Mouse (Mus musculus): Measurements from ENCODE around the gene Camsap3. TPM values are rescaled to one million over a fixed set of nuclear protein-coding genes. Genes with fewer than 3 reads are reported as not detected.
A peak's percentile ranks its signal among the peaks of the same experiment; 100 is the strongest.
"Not testable (repeated sequence)": the region's sequence is repeated elsewhere in the genome, so short reads cannot be mapped to it uniquely, and the experiment has no call there.

The Camsap3 gene
- polyA plus RNA-seq, 1 experiment from 2014 or later, result 39.3 TPM

- Histone ChIP-seq H3K9ac (replicated peaks; ENCODE audit: low read depth, low read length) (no peak overlapping the region), H3K27ac (ENCODE audit: low read length) (no peak overlapping the region), H3K36me3 (ENCODE audit: control insufficient read depth, insufficient read depth) (no peaks in the 10 kb centered on the region), H3K4me2 (ENCODE audit: low read length) (no peak overlapping the region), H3K27me3 (replicated peaks; ENCODE audit: control insufficient read depth, insufficient read depth, low read length) (no peaks in the 10 kb centered on the region), H3K4me1 (replicated peaks; ENCODE audit: control insufficient read depth, insufficient read depth, low read length) (0 out of 2 replicates have a peak, but pooled peaks cover 2% of the 10 kb centered on the region), H3K9me3 (ENCODE audit: control insufficient read depth, low read length) (no peaks in the 10 kb centered on the region), H3K4me3 (replicated peaks; ENCODE audit: low read length) (no peak overlapping the region)
- no peak for ATAC-seq
- 86% methylated on average over 5 of the region's 5 CpGs for WGBS
These were observed 17.3 kb upstream of the Camsap3 start for GRCm38 (mm10) chr8:3569784-3570183.

- H3K27ac ChIP-seq (ENCODE audit: low read length), result no peak overlapping the region
- H3K9me3 ChIP-seq (ENCODE audit: control insufficient read depth, low read length), result no peaks in the 10 kb centered on the region
- H3K27me3 ChIP-seq (replicated peaks; ENCODE audit: control insufficient read depth, insufficient read depth, low read length), result no peaks in the 10 kb centered on the region
- H3K36me3 ChIP-seq (ENCODE audit: control insufficient read depth, insufficient read depth), result no peaks in the 10 kb centered on the region
- no peak for ATAC-seq
- WGBS, result 92% methylated on average over 3 of the region's 3 CpGs
- no peak overlapping the region for H3K4me2 ChIP-seq (ENCODE audit: low read length)
- H3K9ac ChIP-seq (replicated peaks; ENCODE audit: low read depth, low read length), result no peak overlapping the region
- H3K4me1 ChIP-seq (replicated peaks; ENCODE audit: control insufficient read depth, insufficient read depth, low read length), result no peaks in the 10 kb centered on the region
- H3K4me3 ChIP-seq (replicated peaks; ENCODE audit: low read length), result no peak overlapping the region
These were observed 12.5 kb upstream of the Camsap3 start for GRCm38 (mm10) chr8:3574546-3574945.

- H3K9ac ChIP-seq (replicated peaks; ENCODE audit: low read depth, low read length), result no peak overlapping the region
- H3K27ac ChIP-seq (ENCODE audit: low read length), result no peak overlapping the region
- H3K4me1 ChIP-seq (replicated peaks; ENCODE audit: control insufficient read depth, insufficient read depth, low read length), result no peaks in the 10 kb centered on the region
- H3K36me3 ChIP-seq (ENCODE audit: control insufficient read depth, insufficient read depth), result no peaks in the 10 kb centered on the region
- no peak overlapping the region for H3K4me3 ChIP-seq (replicated peaks; ENCODE audit: low read length)
- no peak for ATAC-seq
- no peaks in the 10 kb centered on the region for H3K9me3 ChIP-seq (ENCODE audit: control insufficient read depth, low read length)
- no peaks in the 10 kb centered on the region for H3K27me3 ChIP-seq (replicated peaks; ENCODE audit: control insufficient read depth, insufficient read depth, low read length)
- H3K4me2 ChIP-seq (ENCODE audit: low read length), result no peak overlapping the region
- 86% methylated on average over 15 of the region's 15 CpGs for WGBS
These were observed 10.7 kb upstream of the Camsap3 start for GRCm38 (mm10) chr8:3576211-3576960.

GRCm38 (mm10) chr8:3579390-3580364, 7.4 kb upstream of the Camsap3 start:
- Histone ChIP-seq H3K4me1 (replicated peaks; ENCODE audit: control insufficient read depth, insufficient read depth, low read length) (no peaks in the 10 kb centered on the region), H3K9me3 (ENCODE audit: control insufficient read depth, low read length) (no peaks in the 10 kb centered on the region), H3K4me3 (replicated peaks; ENCODE audit: low read length) (no peak overlapping the region), H3K27me3 (replicated peaks; ENCODE audit: control insufficient read depth, insufficient read depth, low read length) (no peaks in the 10 kb centered on the region), H3K9ac (replicated peaks; ENCODE audit: low read depth, low read length) (no peak overlapping the region), H3K4me2 (ENCODE audit: low read length) (no peak overlapping the region), H3K27ac (ENCODE audit: low read length) (no peak overlapping the region), H3K36me3 (ENCODE audit: control insufficient read depth, insufficient read depth) (no peaks in the 10 kb centered on the region)
- WGBS, result 83% methylated on average over 9 of the region's 9 CpGs
- ATAC-seq, result no peak

GRCm38 (mm10) chr8:3581961-3582360, 5.1 kb upstream of the Camsap3 start:
- 53% methylated on average over 1 of the region's 3 CpGs for WGBS
- not testable (repeated sequence) for H3K9me3 ChIP-seq (ENCODE audit: control insufficient read depth, low read length); H3K4me2 ChIP-seq (ENCODE audit: low read length)

GRCm38 (mm10) chr8:3586452-3586851, 641 bp upstream of the Camsap3 start:
- Histone ChIP-seq H3K9me3 (ENCODE audit: control insufficient read depth, low read length) (no peaks in the 10 kb centered on the region), H3K36me3 (ENCODE audit: control insufficient read depth, insufficient read depth) (no peaks in the 10 kb centered on the region), H3K27me3 (replicated peaks; ENCODE audit: control insufficient read depth, insufficient read depth, low read length) (no peaks in the 10 kb centered on the region), H3K4me2 (ENCODE audit: low read length) (no peak overlapping the region), H3K4me3 (replicated peaks; ENCODE audit: low read length) (no peak overlapping the region), H3K9ac (replicated peaks; ENCODE audit: low read depth, low read length) (no peak overlapping the region), H3K4me1 (replicated peaks; ENCODE audit: control insufficient read depth, insufficient read depth, low read length) (peaks cover 2% of the 10 kb centered on the region; the same call in 1 of the 2 replicates), H3K27ac (ENCODE audit: low read length) (no peak overlapping the region)
- WGBS, result 91% methylated on average over 2 of the region's 2 CpGs
- no peak for ATAC-seq

More at GRCm38 (mm10) chr8:3581961-3582360, 5.1 kb upstream of the Camsap3 start:
- H3K27ac ChIP-seq (ENCODE audit: low read length); H3K4me1 ChIP-seq (replicated peaks; ENCODE audit: control insufficient read depth, insufficient read depth, low read length); H3K27me3 ChIP-seq (replicated peaks; ENCODE audit: control insufficient read depth, insufficient read depth, low read length); H3K36me3 ChIP-seq (ENCODE audit: control insufficient read depth, insufficient read depth); H3K9ac ChIP-seq (replicated peaks; ENCODE audit: low read depth, low read length); H3K4me3 ChIP-seq (replicated peaks; ENCODE audit: low read length); ATAC-seq: not testable (repeated sequence)

- Histone ChIP-seq H3K4me1 (replicated peaks; ENCODE audit: control insufficient read depth, insufficient read depth, low read length) (peaks cover 2% of the 10 kb centered on the region; the same call in 1 of the 2 replicates), H3K9ac (replicated peaks; ENCODE audit: low read depth, low read length) (peak overlapping the region; percentile 90), H3K4me2 (ENCODE audit: low read length) (peak overlapping the region; percentile 78), H3K27ac (ENCODE audit: low read length) (peak overlapping the region; percentile 79), H3K4me3 (replicated peaks; ENCODE audit: low read length) (peak overlapping the region; percentile 94), H3K9me3 (ENCODE audit: control insufficient read depth, low read length) (no peaks in the 10 kb centered on the region), H3K27me3 (replicated peaks; ENCODE audit: control insufficient read depth, insufficient read depth, low read length) (no peaks in the 10 kb centered on the region), H3K36me3 (ENCODE audit: control insufficient read depth, insufficient read depth) (no peaks in the 10 kb centered on the region)
- under 1% methylated on average over 77 of the region's 77 CpGs for WGBS
- ATAC-seq, result peak; percentile 87
These were observed 531 bp downstream of the Camsap3 start for GRCm38 (mm10) chr8:3587391-3588257.

GRCm38 (mm10) chr8:3588258-3588633, 1.2 kb downstream of the Camsap3 start:
- peaks cover 7% of the 10 kb centered on the region for H3K4me1 ChIP-seq (replicated peaks; ENCODE audit: control insufficient read depth, insufficient read depth, low read length)
- ATAC-seq, result peak; percentile 70
- WGBS, result under 1% methylated on average over 11 of the region's 11 CpGs

More at GRCm38 (mm10) chr8:3588258-3588633, 1.2 kb downstream of the Camsap3 start:
- Histone ChIP-seq H3K4me3 (replicated peaks; ENCODE audit: low read length) (peak overlapping the region; percentile 94), H3K27ac (ENCODE audit: low read length) (peak overlapping the region; percentile 79), H3K36me3 (ENCODE audit: control insufficient read depth, insufficient read depth) (no peaks in the 10 kb centered on the region), H3K27me3 (replicated peaks; ENCODE audit: control insufficient read depth, insufficient read depth, low read length) (no peaks in the 10 kb centered on the region), H3K9ac (replicated peaks; ENCODE audit: low read depth, low read length) (peak overlapping the region; percentile 90), H3K4me2 (ENCODE audit: low read length) (peak overlapping the region; percentile 78), H3K9me3 (ENCODE audit: control insufficient read depth, low read length) (no peaks in the 10 kb centered on the region)

All from forebrain, embryonic 16.5 days (tissue).